Mouse (Mus musculus): ENCODE measurements around the gene Chdh. TPM values are rescaled to one million over a fixed set of nuclear protein-coding genes. Genes with fewer than 3 reads are reported as not detected.
A peak's percentile ranks its signal among the peaks of the same experiment; 100 is the strongest.

The Chdh gene
- polyA plus RNA-seq, 1 experiment from 2014 or later: 0.66 TPM

- no peak overlapping the region for H3K4me3 ChIP-seq (replicated peaks; ENCODE audit: low read length)
- 49% methylated on average over 10 of the region's 10 CpGs for WGBS
These were observed 1.2 kb downstream of the Chdh start for GRCm38 (mm10) chr14:30009864-30010560.

GRCm38 (mm10) chr14:30011886-30012560, 3.2 kb downstream of the Chdh start:
- Histone ChIP-seq H3K27me3 (replicated peaks; ENCODE audit: control insufficient read depth, insufficient read depth, low read length) (no peaks in the 10 kb centered on the region), H3K4me1 (replicated peaks; ENCODE audit: control insufficient read depth, insufficient read depth, low read length) (peaks cover 15% of the 10 kb centered on the region), H3K4me2 (ENCODE audit: low read length) (no peak overlapping the region), H3K4me3 (replicated peaks; ENCODE audit: low read length) (no peak overlapping the region), H3K9me3 (ENCODE audit: control insufficient read depth, low read length) (no peaks in the 10 kb centered on the region), H3K27ac (ENCODE audit: low read length) (no peak overlapping the region), H3K9ac (replicated peaks; ENCODE audit: low read depth, low read length) (no peak overlapping the region), H3K36me3 (ENCODE audit: control insufficient read depth, insufficient read depth) (no peaks in the 10 kb centered on the region)
- WGBS: 68% methylated on average over 10 of the region's 10 CpGs
- no peak for ATAC-seq

More at GRCm38 (mm10) chr14:30009864-30010560, 1.2 kb downstream of the Chdh start:
- H3K4me2 ChIP-seq (ENCODE audit: low read length): no peak overlapping the region
- peaks cover 15% of the 10 kb centered on the region for H3K4me1 ChIP-seq (replicated peaks; ENCODE audit: control insufficient read depth, insufficient read depth, low read length)
- ATAC-seq: peak; percentile 54; the same call in 1 of the 2 replicates
- no peaks in the 10 kb centered on the region for H3K9me3 ChIP-seq (ENCODE audit: control insufficient read depth, low read length)
- H3K36me3 ChIP-seq (ENCODE audit: control insufficient read depth, insufficient read depth): no peaks in the 10 kb centered on the region
- no peak overlapping the region for H3K9ac ChIP-seq (replicated peaks; ENCODE audit: low read depth, low read length)
- H3K27me3 ChIP-seq (replicated peaks; ENCODE audit: control insufficient read depth, insufficient read depth, low read length): no peaks in the 10 kb centered on the region
- H3K27ac ChIP-seq (ENCODE audit: low read length): no peak overlapping the region

GRCm38 (mm10) chr14:30014487-30014886, 5.7 kb downstream of the Chdh start:
- H3K4me3 ChIP-seq (replicated peaks; ENCODE audit: low read length): no peak overlapping the region
- H3K27ac ChIP-seq (ENCODE audit: low read length): no peak overlapping the region
- H3K9ac ChIP-seq (replicated peaks; ENCODE audit: low read depth, low read length): no peak overlapping the region
- no peaks in the 10 kb centered on the region for H3K27me3 ChIP-seq (replicated peaks; ENCODE audit: control insufficient read depth, insufficient read depth, low read length)
- no peak for ATAC-seq
- no peak overlapping the region for H3K4me2 ChIP-seq (ENCODE audit: low read length)
- H3K4me1 ChIP-seq (replicated peaks; ENCODE audit: control insufficient read depth, insufficient read depth, low read length): peaks cover 5% of the 10 kb centered on the region
- H3K9me3 ChIP-seq (ENCODE audit: control insufficient read depth, low read length): no peaks in the 10 kb centered on the region
- H3K36me3 ChIP-seq (ENCODE audit: control insufficient read depth, insufficient read depth): no peaks in the 10 kb centered on the region
- 29% methylated on average over 10 of the region's 10 CpGs for WGBS

GRCm38 (mm10) chr14:30015008-30015407, 6.2 kb downstream of the Chdh start:
- Histone ChIP-seq H3K9ac (replicated peaks; ENCODE audit: low read depth, low read length) (no peak overlapping the region), H3K27me3 (replicated peaks; ENCODE audit: control insufficient read depth, insufficient read depth, low read length) (no peaks in the 10 kb centered on the region), H3K4me3 (replicated peaks; ENCODE audit: low read length) (no peak overlapping the region), H3K36me3 (ENCODE audit: control insufficient read depth, insufficient read depth) (no peaks in the 10 kb centered on the region), H3K27ac (ENCODE audit: low read length) (no peak overlapping the region), H3K4me2 (ENCODE audit: low read length) (no peak overlapping the region), H3K9me3 (ENCODE audit: control insufficient read depth, low read length) (no peaks in the 10 kb centered on the region), H3K4me1 (replicated peaks; ENCODE audit: control insufficient read depth, insufficient read depth, low read length) (peaks cover 4% of the 10 kb centered on the region; the same call in 1 of the 2 replicates)
- 63% methylated on average over 1 of the region's 1 CpGs for WGBS
- ATAC-seq: no peak

- no peaks in the 10 kb centered on the region for H3K27me3 ChIP-seq (replicated peaks; ENCODE audit: control insufficient read depth, insufficient read depth, low read length)
- H3K27ac ChIP-seq (ENCODE audit: low read length): no peak overlapping the region
- H3K4me3 ChIP-seq (replicated peaks; ENCODE audit: low read length): no peak overlapping the region
- no peak for ATAC-seq
- no peaks in the 10 kb centered on the region for H3K4me1 ChIP-seq (replicated peaks; ENCODE audit: control insufficient read depth, insufficient read depth, low read length)
- H3K4me2 ChIP-seq (ENCODE audit: low read length): no peak overlapping the region
- no peaks in the 10 kb centered on the region for H3K9me3 ChIP-seq (ENCODE audit: control insufficient read depth, low read length)
- 85% methylated on average over 5 of the region's 5 CpGs for WGBS
- no peak overlapping the region for H3K9ac ChIP-seq (replicated peaks; ENCODE audit: low read depth, low read length)
- no peaks in the 10 kb centered on the region for H3K36me3 ChIP-seq (ENCODE audit: control insufficient read depth, insufficient read depth)
These were observed 7.8 kb downstream of the Chdh start for GRCm38 (mm10) chr14:30016666-30017065.

GRCm38 (mm10) chr14:30017794-30018462, 9.1 kb downstream of the Chdh start:
- Histone ChIP-seq H3K9me3 (ENCODE audit: control insufficient read depth, low read length) (no peaks in the 10 kb centered on the region), H3K27me3 (replicated peaks; ENCODE audit: control insufficient read depth, insufficient read depth, low read length) (no peaks in the 10 kb centered on the region), H3K4me3 (replicated peaks; ENCODE audit: low read length) (no peak overlapping the region), H3K27ac (ENCODE audit: low read length) (no peak overlapping the region), H3K4me2 (ENCODE audit: low read length) (no peak overlapping the region), H3K36me3 (ENCODE audit: control insufficient read depth, insufficient read depth) (no peaks in the 10 kb centered on the region), H3K9ac (replicated peaks; ENCODE audit: low read depth, low read length) (no peak overlapping the region), H3K4me1 (replicated peaks; ENCODE audit: control insufficient read depth, insufficient read depth, low read length) (no peaks in the 10 kb centered on the region)
- ATAC-seq: no peak
- 91% methylated on average over 8 of the region's 8 CpGs for WGBS

- no peaks in the 10 kb centered on the region for H3K36me3 ChIP-seq (ENCODE audit: control insufficient read depth, insufficient read depth)
- no peak overlapping the region for H3K4me2 ChIP-seq (ENCODE audit: low read length)
- no peak overlapping the region for H3K9ac ChIP-seq (replicated peaks; ENCODE audit: low read depth, low read length)
- ATAC-seq: no peak
- H3K4me1 ChIP-seq (replicated peaks; ENCODE audit: control insufficient read depth, insufficient read depth, low read length): no peaks in the 10 kb centered on the region
- H3K27ac ChIP-seq (ENCODE audit: low read length): no peak overlapping the region
- H3K27me3 ChIP-seq (replicated peaks; ENCODE audit: control insufficient read depth, insufficient read depth, low read length): no peaks in the 10 kb centered on the region
- no peak overlapping the region for H3K4me3 ChIP-seq (replicated peaks; ENCODE audit: low read length)
- WGBS: 95% methylated on average over 4 of the region's 4 CpGs
- H3K9me3 ChIP-seq (ENCODE audit: control insufficient read depth, low read length): no peaks in the 10 kb centered on the region
These were observed 9.6 kb downstream of the Chdh start for GRCm38 (mm10) chr14:30018463-30018801.

- H3K36me3 ChIP-seq (ENCODE audit: control insufficient read depth, insufficient read depth): no peaks in the 10 kb centered on the region
- H3K9me3 ChIP-seq (ENCODE audit: control insufficient read depth, low read length): no peaks in the 10 kb centered on the region
- H3K27me3 ChIP-seq (replicated peaks; ENCODE audit: control insufficient read depth, insufficient read depth, low read length): no peaks in the 10 kb centered on the region
- H3K4me3 ChIP-seq (replicated peaks; ENCODE audit: low read length): no peak overlapping the region
- H3K4me1 ChIP-seq (replicated peaks; ENCODE audit: control insufficient read depth, insufficient read depth, low read length): no peaks in the 10 kb centered on the region
- ATAC-seq: no peak
- H3K9ac ChIP-seq (replicated peaks; ENCODE audit: low read depth, low read length): no peak overlapping the region
- 91% methylated on average over 6 of the region's 6 CpGs for WGBS
- H3K4me2 ChIP-seq (ENCODE audit: low read length): no peak overlapping the region
- no peak overlapping the region for H3K27ac ChIP-seq (ENCODE audit: low read length)
These were observed 10.0 kb downstream of the Chdh start for GRCm38 (mm10) chr14:30018846-30019245.

GRCm38 (mm10) chr14:30019375-30019774, 10.6 kb downstream of the Chdh start:
- Histone ChIP-seq H3K4me3 (replicated peaks; ENCODE audit: low read length) (no peak overlapping the region), H3K27me3 (replicated peaks; ENCODE audit: control insufficient read depth, insufficient read depth, low read length) (no peaks in the 10 kb centered on the region), H3K9ac (replicated peaks; ENCODE audit: low read depth, low read length) (no peak overlapping the region), H3K4me1 (replicated peaks; ENCODE audit: control insufficient read depth, insufficient read depth, low read length) (no peaks in the 10 kb centered on the region), H3K9me3 (ENCODE audit: control insufficient read depth, low read length) (no peaks in the 10 kb centered on the region), H3K36me3 (ENCODE audit: control insufficient read depth, insufficient read depth) (no peaks in the 10 kb centered on the region), H3K4me2 (ENCODE audit: low read length) (no peak overlapping the region), H3K27ac (ENCODE audit: low read length) (no peak overlapping the region)
- ATAC-seq: no peak
- WGBS: 93% methylated on average over 8 of the region's 8 CpGs
